Mouse (Mus musculus): ENCODE data around the gene Itln1. TPM values are rescaled to one million over a fixed set of nuclear protein-coding genes. Genes with fewer than 3 reads are reported as not detected.
A peak's percentile ranks its signal among the peaks of the same experiment; 100 is the strongest.

The Itln1 gene
- polyA plus RNA-seq, 1 experiment from 2014 or later = not detected

DNA sequence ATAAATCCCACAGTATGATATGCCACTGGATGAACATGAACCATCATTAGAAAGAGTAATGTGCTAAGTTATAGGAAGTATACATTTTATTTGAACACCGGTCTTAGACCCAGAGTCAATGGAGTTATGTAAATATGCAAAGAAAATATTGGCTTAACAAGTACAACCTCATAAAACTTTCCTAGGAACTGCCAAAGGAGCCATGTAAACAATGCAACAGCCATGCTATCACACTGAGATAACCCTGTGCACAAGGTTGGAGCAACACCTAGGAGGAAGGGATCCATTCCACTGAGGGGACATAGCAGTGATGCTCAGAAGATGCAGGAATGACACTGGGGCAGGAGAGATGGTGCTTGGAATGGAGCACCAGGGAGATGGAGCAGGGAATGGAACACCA, 21.3 kb downstream of the Itln1 start:
- no peak overlapping the region for H3K4me2 ChIP-seq
- H3K9ac ChIP-seq = no peak overlapping the region
- H3K27ac ChIP-seq (replicated peaks) = no peak overlapping the region
- no peaks in the 10 kb centered on the region for H3K27me3 ChIP-seq
- H3K36me3 ChIP-seq (replicated peaks) = no peaks in the 10 kb centered on the region
- no peak overlapping the region for H3K4me3 ChIP-seq (replicated peaks)
- H3K9me3 ChIP-seq (replicated peaks) = no peaks in the 10 kb centered on the region
- ATAC-seq (ENCODE audit: insufficient read depth) = no peak
- 77% methylated on average over 1 of the region's 1 CpGs for WGBS (ENCODE audit: insufficient replicate concordance)
- H3K4me1 ChIP-seq (replicated peaks) = no peaks in the 10 kb centered on the region

DNA sequence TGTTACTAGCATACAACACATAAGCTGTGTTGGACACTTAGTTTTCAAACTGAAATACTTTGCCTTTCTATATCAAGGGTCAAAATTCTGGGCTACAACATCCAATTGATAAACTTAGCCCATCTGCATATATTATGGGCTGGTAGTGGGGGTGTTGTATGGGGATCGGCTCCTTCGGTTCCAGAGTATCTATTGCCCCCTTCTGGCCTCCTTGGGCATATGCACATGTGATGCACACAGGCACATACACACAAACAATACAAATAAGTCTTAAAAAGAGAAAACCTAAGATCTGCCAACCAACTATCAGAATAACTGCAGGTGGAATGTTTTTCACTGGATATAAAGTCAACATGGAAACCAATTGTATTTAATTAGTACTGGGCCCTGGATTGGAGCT, 21.9 kb downstream of the Itln1 start:
- Histone ChIP-seq H3K9ac (no peak overlapping the region), H3K27ac (replicated peaks) (no peak overlapping the region), H3K9me3 (replicated peaks) (no peaks in the 10 kb centered on the region), H3K4me1 (replicated peaks) (no peaks in the 10 kb centered on the region), H3K4me3 (replicated peaks) (no peak overlapping the region), H3K27me3 (no peaks in the 10 kb centered on the region), H3K36me3 (replicated peaks) (no peaks in the 10 kb centered on the region), H3K4me2 (no peak overlapping the region)
- ATAC-seq (ENCODE audit: insufficient read depth) = no peak
- WGBS (ENCODE audit: insufficient replicate concordance) = 58% methylated on average over 2 of the region's 2 CpGs

DNA sequence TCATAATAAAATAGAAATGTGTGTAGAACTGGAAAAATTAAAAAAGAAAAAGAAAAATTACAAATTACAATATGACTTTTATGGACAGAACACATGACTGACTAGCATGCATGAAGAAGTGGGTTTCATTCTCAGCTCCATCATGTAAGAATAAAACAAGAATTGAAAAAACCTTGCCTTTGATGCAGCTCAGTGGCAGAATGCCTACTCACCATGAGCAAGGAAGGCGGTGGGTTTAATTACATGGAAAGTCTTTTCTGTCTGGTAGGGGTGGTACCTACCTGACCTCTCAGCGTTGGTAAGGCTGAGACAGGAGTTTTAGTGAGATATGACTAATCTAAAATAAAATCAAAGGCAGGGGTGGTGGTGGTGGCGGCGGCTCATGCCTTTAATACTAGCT, 30.5 kb downstream of the Itln1 start:
- no peaks in the 10 kb centered on the region for H3K27me3 ChIP-seq
- H3K4me2 ChIP-seq = peak overlapping the region; percentile 97
- no peaks in the 10 kb centered on the region for H3K9me3 ChIP-seq (replicated peaks)
- no peak for ATAC-seq (ENCODE audit: insufficient read depth)
- no peak overlapping the region for H3K27ac ChIP-seq (replicated peaks)
- peaks cover 27% of the 10 kb centered on the region for H3K4me1 ChIP-seq (replicated peaks)
- no peak overlapping the region; the same call in 1 of the 2 replicates for H3K9ac ChIP-seq
- no peaks in the 10 kb centered on the region for H3K36me3 ChIP-seq (replicated peaks)
- H3K4me3 ChIP-seq (replicated peaks) = peak overlapping the region; percentile 68
- WGBS (ENCODE audit: insufficient replicate concordance) = 32% methylated on average over 4 of the region's 4 CpGs

DNA sequence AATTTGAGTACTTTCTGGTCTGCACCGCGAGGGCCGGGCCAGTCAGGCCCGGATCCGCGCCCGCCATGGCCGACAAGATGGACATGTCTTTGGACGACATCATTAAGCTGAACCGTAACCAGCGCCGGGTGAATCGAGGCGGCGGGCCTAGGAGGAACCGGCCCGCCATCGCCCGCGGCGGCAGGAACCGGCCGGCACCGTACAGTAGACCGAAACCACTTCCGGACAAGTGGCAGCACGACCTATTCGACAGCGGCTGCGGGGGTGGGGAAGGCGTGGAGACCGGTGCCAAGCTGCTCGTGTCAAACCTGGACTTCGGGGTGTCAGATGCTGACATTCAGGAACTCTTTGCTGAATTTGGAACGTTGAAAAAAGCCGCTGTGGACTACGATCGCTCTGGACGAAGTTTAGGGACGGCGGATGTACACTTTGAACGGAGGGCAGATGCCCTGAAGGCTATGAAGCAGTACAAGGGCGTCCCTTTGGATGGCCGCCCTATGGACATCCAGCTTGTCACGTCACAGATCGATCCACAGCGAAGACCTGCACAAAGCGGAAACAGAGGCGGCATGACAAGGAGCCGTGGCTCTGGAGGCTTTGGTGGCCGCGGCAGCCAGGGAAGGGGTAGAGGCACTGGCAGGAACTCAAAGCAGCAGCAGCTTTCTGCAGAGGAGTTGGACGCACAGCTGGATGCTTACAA, 31.4 kb downstream of the Itln1 start:
- no peaks in the 10 kb centered on the region for H3K9me3 ChIP-seq (replicated peaks)
- peak overlapping the region; percentile 68 for H3K4me3 ChIP-seq (replicated peaks)
- peak overlapping the region; percentile 66 for H3K9ac ChIP-seq
- H3K27ac ChIP-seq (replicated peaks) = peak overlapping the region; percentile 90
- peak overlapping the region; percentile 97 for H3K4me2 ChIP-seq
- peak; percentile 45 for ATAC-seq (ENCODE audit: insufficient read depth)
- under 1% methylated on average over 53 of the region's 53 CpGs for WGBS (ENCODE audit: insufficient replicate concordance)
- peaks cover 27% of the 10 kb centered on the region for H3K4me1 ChIP-seq (replicated peaks)
- no peaks in the 10 kb centered on the region for H3K27me3 ChIP-seq
- H3K36me3 ChIP-seq (replicated peaks) = no peaks in the 10 kb centered on the region

DNA sequence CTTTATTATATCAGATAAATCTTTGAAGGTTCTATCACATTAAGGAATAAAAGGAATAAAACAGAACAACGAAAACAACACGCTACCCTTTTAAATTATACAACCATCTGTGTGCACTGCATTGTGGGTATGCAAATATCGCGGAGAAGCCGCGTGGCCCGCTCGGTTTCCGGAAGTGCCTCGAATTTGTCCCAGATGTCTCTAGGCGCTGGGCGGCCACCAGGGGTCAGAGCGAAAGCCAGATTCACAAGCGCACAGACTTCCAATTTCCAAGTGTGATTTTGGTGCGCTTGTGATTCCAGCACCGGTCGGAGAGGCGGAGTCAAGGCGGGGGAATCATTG, 31.9 kb downstream of the Itln1 start, which contains the start of gene Alyref2:
TSS of gene Alyref2 (plus strand) at position 229 of the 342 bp plus-strand sequence.
- under 1% methylated on average over 19 of the region's 19 CpGs for WGBS (ENCODE audit: insufficient replicate concordance)
- Histone ChIP-seq H3K9ac (peak within 1 kb of the TSS; percentile 66), H3K27ac (replicated peaks) (peak within 1 kb of the TSS; percentile 90), H3K4me2 (peak within 1 kb of the TSS; percentile 97), H3K27me3 (no peaks in the 10 kb centered on the region), H3K9me3 (replicated peaks) (no peaks in the 10 kb centered on the region), H3K36me3 (replicated peaks) (no peaks in the 10 kb centered on the region), H3K4me3 (replicated peaks) (peak within 1 kb of the TSS; percentile 68), H3K4me1 (replicated peaks) (peaks cover 27% of the 10 kb centered on the region)
- peak; percentile 78 for ATAC-seq (ENCODE audit: insufficient read depth)

DNA sequence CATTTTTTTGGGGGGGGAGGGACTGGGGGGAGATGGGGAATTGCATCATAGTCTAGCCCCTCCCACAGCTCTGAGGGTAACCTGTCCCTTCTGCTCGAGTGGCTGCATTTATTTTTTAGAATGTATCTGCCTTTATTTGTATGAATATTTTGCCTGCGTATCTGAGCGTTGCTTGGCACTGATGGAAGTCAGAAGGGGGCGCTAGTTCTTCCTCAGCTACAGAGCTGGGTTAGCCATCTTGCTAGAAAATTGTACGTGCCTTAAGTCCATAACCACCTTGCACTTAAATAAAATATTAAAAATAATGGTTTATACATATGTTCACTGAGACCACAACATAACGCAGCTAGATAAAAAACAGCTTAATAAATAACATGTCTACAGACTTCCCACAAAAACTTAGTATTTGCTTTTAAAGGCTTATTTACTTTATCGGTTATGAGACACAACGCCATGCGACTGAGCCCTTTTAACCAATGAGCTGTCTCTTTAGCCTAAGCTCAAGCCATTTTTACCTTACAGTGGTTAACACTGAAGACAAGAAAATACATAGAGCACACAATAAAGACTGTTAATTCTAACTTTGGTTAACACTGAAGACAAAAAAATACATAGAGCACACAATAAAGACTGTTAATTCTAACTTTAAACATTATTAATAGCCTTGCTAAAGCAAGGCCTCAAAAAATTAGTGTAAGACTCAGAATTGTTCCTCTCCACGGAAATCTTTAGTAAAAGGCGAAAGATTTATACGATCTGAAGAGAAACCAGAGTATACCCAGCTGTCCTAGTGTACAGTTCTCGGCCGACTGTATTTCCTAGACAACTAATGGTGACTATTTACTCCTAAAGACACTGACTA, 32.5 kb downstream of the Itln1 start:
- H3K4me3 ChIP-seq (replicated peaks) = peak overlapping the region; percentile 68; the same call in 1 of the 2 replicates
- H3K9me3 ChIP-seq (replicated peaks) = no peaks in the 10 kb centered on the region
- H3K27me3 ChIP-seq = no peaks in the 10 kb centered on the region
- H3K9ac ChIP-seq = peak overlapping the region; percentile 66
- H3K4me1 ChIP-seq (replicated peaks) = peaks cover 27% of the 10 kb centered on the region
- peak overlapping the region; percentile 97 for H3K4me2 ChIP-seq
- H3K36me3 ChIP-seq (replicated peaks) = no peaks in the 10 kb centered on the region
- WGBS (ENCODE audit: insufficient replicate concordance) = under 1% methylated on average over 14 of the region's 14 CpGs
- ATAC-seq (ENCODE audit: insufficient read depth) = peak; percentile 78
- H3K27ac ChIP-seq (replicated peaks) = peak overlapping the region; percentile 90

DNA sequence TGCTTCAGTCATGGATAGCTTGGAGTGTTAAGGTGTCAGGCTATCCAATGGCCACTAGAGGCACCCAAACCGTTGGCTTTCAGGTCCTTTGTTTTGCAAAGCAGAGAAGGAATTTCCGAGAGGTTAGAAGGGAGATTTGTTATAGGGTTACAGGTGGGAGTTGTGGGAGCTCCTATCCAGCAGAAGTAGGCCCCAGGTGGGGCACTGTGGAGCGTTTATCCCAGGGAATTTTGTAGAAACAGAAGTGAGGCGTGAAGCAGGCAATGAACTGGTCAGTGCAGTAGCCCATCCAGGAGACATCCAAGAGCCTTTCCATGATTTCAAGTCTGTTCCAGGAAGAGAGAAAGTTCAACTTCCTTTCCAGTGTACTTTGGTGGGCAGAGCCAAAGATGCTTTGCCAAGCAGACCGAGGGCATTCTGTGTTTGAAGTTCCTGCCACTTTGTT, 33.4 kb downstream of the Itln1 start:
- H3K4me2 ChIP-seq = peak overlapping the region; percentile 97
- no peaks in the 10 kb centered on the region for H3K27me3 ChIP-seq
- H3K9me3 ChIP-seq (replicated peaks) = no peaks in the 10 kb centered on the region
- H3K36me3 ChIP-seq (replicated peaks) = no peaks in the 10 kb centered on the region
- WGBS (ENCODE audit: insufficient replicate concordance) = 8% methylated on average over 5 of the region's 5 CpGs
- H3K4me3 ChIP-seq (replicated peaks) = 0 out of 2 replicates have a peak overlapping the region, but pooled peaks have one; percentile 14
- ATAC-seq (ENCODE audit: insufficient read depth) = no peak
- no peak overlapping the region for H3K9ac ChIP-seq
- no peak overlapping the region; the same call in 1 of the 2 replicates for H3K27ac ChIP-seq (replicated peaks)
- H3K4me1 ChIP-seq (replicated peaks) = peaks cover 27% of the 10 kb centered on the region

DNA sequence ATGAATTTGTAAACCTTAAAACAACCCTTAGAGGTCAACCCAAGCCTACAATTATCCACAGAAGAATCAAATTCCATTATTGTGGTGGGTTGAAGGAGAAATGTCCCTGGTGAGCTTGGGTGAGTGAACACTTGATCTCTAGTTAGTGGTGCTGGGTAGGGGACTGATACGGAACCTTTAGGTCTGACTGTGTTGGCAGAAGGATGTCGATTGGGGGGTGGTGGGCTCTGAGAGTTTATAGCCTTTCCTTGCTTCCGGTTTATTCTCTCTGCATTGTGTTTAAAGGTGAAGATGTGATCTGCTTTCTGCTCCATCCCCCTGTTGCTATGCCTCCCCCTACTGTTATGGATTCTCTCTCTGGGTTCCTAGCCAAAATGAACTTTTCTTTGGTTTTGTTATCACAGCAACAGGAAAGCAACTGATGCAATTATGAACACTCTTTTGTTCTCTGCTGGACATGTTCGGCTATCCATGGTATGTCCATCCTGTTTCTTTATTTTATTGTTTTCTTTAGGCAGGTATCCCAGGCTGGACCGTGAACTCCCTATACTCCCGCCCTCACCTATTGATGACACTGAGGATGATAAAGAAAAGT, 34.0 kb downstream of the Itln1 start:
- Histone ChIP-seq H3K9me3 (replicated peaks) (no peaks in the 10 kb centered on the region), H3K4me1 (replicated peaks) (peaks cover 27% of the 10 kb centered on the region), H3K4me2 (peak overlapping the region; percentile 97; the same call in 1 of the 2 replicates), H3K27ac (replicated peaks) (no peak overlapping the region), H3K36me3 (replicated peaks) (no peaks in the 10 kb centered on the region), H3K4me3 (replicated peaks) (no peak overlapping the region), H3K27me3 (no peaks in the 10 kb centered on the region), H3K9ac (no peak overlapping the region)
- ATAC-seq (ENCODE audit: insufficient read depth) = no peak
- WGBS (ENCODE audit: insufficient replicate concordance) = 50% methylated on average over 6 of the region's 6 CpGs

DNA sequence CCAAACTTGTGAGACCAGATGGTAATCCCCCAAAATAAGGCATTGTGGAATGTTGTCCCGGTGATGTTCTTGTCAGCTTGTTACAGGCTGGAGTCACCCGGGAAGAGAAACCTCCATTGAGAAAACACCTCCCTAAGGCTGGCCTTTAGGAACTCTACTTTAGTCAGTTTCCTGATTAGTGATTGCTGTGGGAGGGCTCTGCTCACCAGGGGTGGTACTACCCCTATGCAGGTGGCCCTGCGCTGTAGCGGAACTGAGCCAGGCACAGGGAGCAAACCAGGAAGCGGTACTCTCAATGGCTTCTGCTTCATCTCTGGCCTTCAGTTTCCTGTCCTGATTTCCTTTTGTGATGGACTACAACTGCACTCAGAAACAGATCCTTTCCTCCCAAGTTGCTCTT, 35.2 kb downstream of the Itln1 start:
- H3K27me3 ChIP-seq = no peaks in the 10 kb centered on the region
- no peaks in the 10 kb centered on the region for H3K36me3 ChIP-seq (replicated peaks)
- no peaks in the 10 kb centered on the region for H3K9me3 ChIP-seq (replicated peaks)
- no peak overlapping the region for H3K4me2 ChIP-seq
- H3K27ac ChIP-seq (replicated peaks) = no peak overlapping the region
- H3K9ac ChIP-seq = no peak overlapping the region
- ATAC-seq (ENCODE audit: insufficient read depth) = no peak
- 61% methylated on average over 5 of the region's 5 CpGs for WGBS (ENCODE audit: insufficient replicate concordance)
- H3K4me1 ChIP-seq (replicated peaks) = peaks cover 26% of the 10 kb centered on the region
- no peak overlapping the region for H3K4me3 ChIP-seq (replicated peaks)

DNA sequence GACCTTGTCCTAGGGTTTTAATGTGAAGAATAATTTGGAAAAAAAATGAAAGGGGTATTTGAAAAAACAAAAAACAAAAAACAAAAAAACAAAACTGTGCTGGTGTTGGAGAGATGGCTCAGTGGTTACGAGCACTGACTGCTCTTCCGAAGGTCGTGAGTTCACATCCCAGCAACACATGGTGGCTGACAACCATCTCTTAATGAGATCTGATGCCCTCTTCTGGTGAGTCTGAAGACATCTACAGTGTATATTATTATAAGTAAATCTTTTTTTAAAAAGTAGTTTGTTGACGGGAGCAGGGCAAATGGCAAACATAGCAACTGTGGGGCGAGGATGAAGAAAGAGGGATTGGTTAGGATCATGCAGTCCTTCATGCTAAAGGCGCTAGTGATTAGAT, 39.7 kb downstream of the Itln1 start:
- Histone ChIP-seq H3K9me3 (replicated peaks) (no peaks in the 10 kb centered on the region), H3K27me3 (no peaks in the 10 kb centered on the region), H3K4me1 (replicated peaks) (no peaks in the 10 kb centered on the region), H3K27ac (replicated peaks) (no peak overlapping the region), H3K4me3 (replicated peaks) (no peak overlapping the region), H3K9ac (no peak overlapping the region), H3K4me2 (no peak overlapping the region), H3K36me3 (replicated peaks) (no peaks in the 10 kb centered on the region)
- WGBS (ENCODE audit: insufficient replicate concordance) = 65% methylated on average over 6 of the region's 6 CpGs
- ATAC-seq (ENCODE audit: insufficient read depth) = no peak

DNA sequence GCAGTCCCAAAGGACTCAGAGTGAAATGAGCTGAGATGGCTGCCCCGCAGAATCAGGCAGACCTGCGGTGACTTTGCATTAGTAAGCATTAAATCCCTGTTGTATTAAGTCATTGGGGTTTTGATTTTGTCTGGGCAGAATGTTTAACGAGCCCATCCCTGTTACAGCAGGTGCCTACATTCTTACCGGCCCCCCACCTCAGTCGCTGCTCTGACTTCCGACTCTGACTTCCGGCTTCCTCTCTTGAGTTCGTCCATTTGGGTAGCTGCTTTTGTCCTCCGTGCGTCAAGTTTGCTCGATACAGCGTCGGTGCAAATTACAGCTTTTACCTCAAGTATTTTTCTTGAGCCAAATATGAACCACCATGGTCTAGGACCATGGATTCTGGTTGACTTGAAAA, 40.9 kb downstream of the Itln1 start:
- no peak overlapping the region for H3K9ac ChIP-seq
- no peak overlapping the region for H3K27ac ChIP-seq (replicated peaks)
- H3K36me3 ChIP-seq (replicated peaks) = no peaks in the 10 kb centered on the region
- ATAC-seq (ENCODE audit: insufficient read depth) = no peak
- no peak overlapping the region for H3K4me2 ChIP-seq
- 79% methylated on average over 13 of the region's 13 CpGs for WGBS (ENCODE audit: insufficient replicate concordance)
- H3K4me3 ChIP-seq (replicated peaks) = no peak overlapping the region
- H3K9me3 ChIP-seq (replicated peaks) = peaks cover 4% of the 10 kb centered on the region; the same call in 1 of the 2 replicates
- H3K27me3 ChIP-seq = no peaks in the 10 kb centered on the region
- no peaks in the 10 kb centered on the region for H3K4me1 ChIP-seq (replicated peaks)

All from liver, embryonic 15.5 days (tissue).